14 mouse cellular contexts compared by ENCODE assay signal in genomic region chr16:90865652-90866051, GRCm38 (mm10). TPM values are rescaled to one million over a fixed set of nuclear protein-coding genes. Genes with fewer than 3 reads are reported as not detected.
DNase-seq lines count a peak whose midpoint lies in the region; ATAC-seq and TF ChIP-seq lines count a peak whose summit lies in the region.
"Had no signal": no experiment of that assay in that cellular context is flagged by ENCODE, and none has a peak within 500 bp of the region (broad histone marks: within the 10 kb centered on the region; RNA-seq: fewer than 3 reads in every experiment).

No protein-coding gene starts in this region.

- H3K27me3 ChIP-seq in forebrain, postnatal 0 days (ENCODE audit: insufficient read depth, low read length), result no peaks in the 10 kb centered on the region
- H3K27me3 ChIP-seq in forebrain, embryonic 11.5 days (ENCODE audit: control insufficient read depth, insufficient read depth, low read length), result no peaks in the 10 kb centered on the region
- H3K27me3 ChIP-seq in limb, embryonic 12.5 days, result no peaks in the 10 kb centered on the region
- peaks cover 7% of the 10 kb centered on the region; the same call in 1 of the 2 replicates for H3K27me3 ChIP-seq in limb, embryonic 10.5 days (ENCODE audit: low read depth, poor library complexity, severe bottlenecking)
- H3K27me3 ChIP-seq in hindbrain, postnatal 0 days (ENCODE audit: insufficient read depth, low read length), result no peaks in the 10 kb centered on the region
- H3K27me3 ChIP-seq: neural tube, embryonic 15.5 days had no signal

- WGBS in forebrain, postnatal 0 days, result 35% methylated on average over 9 of the region's 9 CpGs
- 74% methylated on average over 9 of the region's 9 CpGs for WGBS in forebrain, embryonic 11.5 days
- WGBS in limb, embryonic 12.5 days, result 49% methylated on average over 9 of the region's 9 CpGs
- 73% methylated on average over 9 of the region's 9 CpGs for WGBS in limb, embryonic 10.5 days
- WGBS in hindbrain, postnatal 0 days, result 35% methylated on average over 9 of the region's 9 CpGs

- H3K4me3 ChIP-seq in forebrain, postnatal 0 days (ENCODE audit: low read depth, low read length), result no peak overlapping the region
- no peak overlapping the region for H3K4me3 ChIP-seq in forebrain, embryonic 11.5 days (ENCODE audit: low read depth, low read length)
- H3K4me3 ChIP-seq in limb, embryonic 12.5 days (replicated peaks), result no peak overlapping the region
- H3K4me3 ChIP-seq in limb, embryonic 10.5 days, result no peak overlapping the region
- no peak overlapping the region for H3K4me3 ChIP-seq in hindbrain, postnatal 0 days (ENCODE audit: low read length)
- H3K4me3 ChIP-seq: neural tube, embryonic 15.5 days had no signal

- H3K4me2 ChIP-seq in forebrain, postnatal 0 days (ENCODE audit: low read depth), result no peak overlapping the region
- no peak overlapping the region for H3K4me2 ChIP-seq in forebrain, embryonic 11.5 days (ENCODE audit: low read depth, low read length, severe bottlenecking)
- H3K4me2 ChIP-seq in limb, embryonic 12.5 days, result no peak overlapping the region
- no peak overlapping the region for H3K4me2 ChIP-seq in hindbrain, postnatal 0 days (ENCODE audit: low read depth, low read length)
- H3K4me2 ChIP-seq: neural tube, embryonic 15.5 days had no signal

- H3K9me3 ChIP-seq in forebrain, postnatal 0 days (ENCODE audit: low read length), result no peaks in the 10 kb centered on the region
- H3K9me3 ChIP-seq in forebrain, embryonic 11.5 days (ENCODE audit: control insufficient read depth, low read length), result no peaks in the 10 kb centered on the region
- H3K9me3 ChIP-seq in limb, embryonic 12.5 days, result no peaks in the 10 kb centered on the region
- H3K9me3 ChIP-seq in limb, embryonic 10.5 days (replicated peaks), result no peaks in the 10 kb centered on the region
- H3K9me3 ChIP-seq in hindbrain, postnatal 0 days (ENCODE audit: low read length), result no peaks in the 10 kb centered on the region
- H3K9me3 ChIP-seq: neural tube, embryonic 15.5 days had no signal

- H3K4me1 ChIP-seq in forebrain, postnatal 0 days (ENCODE audit: insufficient read depth), result no peaks in the 10 kb centered on the region
- H3K4me1 ChIP-seq in forebrain, embryonic 11.5 days (replicated peaks; ENCODE audit: control insufficient read depth, insufficient read depth, low read length), result peaks cover 3% of the 10 kb centered on the region; the same call in 1 of the 2 replicates
- H3K4me1 ChIP-seq in limb, embryonic 12.5 days (replicated peaks), result peaks cover 41% of the 10 kb centered on the region
- peaks cover 37% of the 10 kb centered on the region for H3K4me1 ChIP-seq in limb, embryonic 10.5 days
- H3K4me1 ChIP-seq in hindbrain, postnatal 0 days (ENCODE audit: insufficient read depth, low read length), result no peaks in the 10 kb centered on the region; the same call in 1 of the 2 replicates

- no peak for TF ChIP-seq CTCF in forebrain, postnatal 0 days (IDR thresholded peaks at IDR 0.05; ENCODE audit: low read depth)
- TF ChIP-seq CTCF in hindbrain, postnatal 0 days (IDR thresholded peaks at IDR 0.05; ENCODE audit: low read depth), result no peak

- peak; percentile 74 for ATAC-seq in forebrain, postnatal 0 days
- no peak for ATAC-seq in forebrain, embryonic 11.5 days (replicated peaks; ENCODE audit: low FRiP score)
- no peak for ATAC-seq in limb, embryonic 12.5 days (ENCODE audit: insufficient number of reproducible peaks, insufficient read depth, low FRiP score, low TSS enrichment, low read depth)
- ATAC-seq in hindbrain, postnatal 0 days, result peak; percentile 72; the same call in 1 of the 2 replicates
- ATAC-seq: activated CD4-positive, CD25-positive, alpha-beta regulatory T cell, adult 4 months had no signal

- no peak overlapping the region for H3K9ac ChIP-seq in forebrain, postnatal 0 days
- no peak overlapping the region for H3K9ac ChIP-seq in forebrain, embryonic 11.5 days (ENCODE audit: low read length)
- H3K9ac ChIP-seq in limb, embryonic 12.5 days (replicated peaks), result no peak overlapping the region; the same call in 1 of the 2 replicates
- no peak overlapping the region for H3K9ac ChIP-seq in hindbrain, postnatal 0 days (replicated peaks; ENCODE audit: low read length)
- H3K9ac ChIP-seq: neural tube, embryonic 15.5 days had no signal

- H3K36me3 ChIP-seq in forebrain, postnatal 0 days (ENCODE audit: insufficient read depth), result no peaks in the 10 kb centered on the region
- H3K36me3 ChIP-seq in forebrain, embryonic 11.5 days (ENCODE audit: control insufficient read depth, insufficient read depth, low read length), result no peaks in the 10 kb centered on the region
- no peaks in the 10 kb centered on the region for H3K36me3 ChIP-seq in limb, embryonic 12.5 days
- H3K36me3 ChIP-seq in limb, embryonic 10.5 days, result no peaks in the 10 kb centered on the region
- H3K36me3 ChIP-seq in hindbrain, postnatal 0 days (ENCODE audit: insufficient read depth, low read length), result no peaks in the 10 kb centered on the region
- H3K36me3 ChIP-seq: neural tube, embryonic 15.5 days had no signal

- H3K27ac ChIP-seq in forebrain, postnatal 0 days (ENCODE audit: low read depth, low read length), result no peak overlapping the region
- no peak overlapping the region for H3K27ac ChIP-seq in forebrain, embryonic 11.5 days (ENCODE audit: low read depth, low read length)
- H3K27ac ChIP-seq in limb, embryonic 12.5 days, result peak overlapping the region; percentile 56
- no peak overlapping the region for H3K27ac ChIP-seq in limb, embryonic 10.5 days
- peak overlapping the region; percentile 62; the same call in 1 of the 2 replicates for H3K27ac ChIP-seq in hindbrain, postnatal 0 days
- H3K27ac ChIP-seq: neural tube, embryonic 15.5 days had no signal

- no peak for DNase-seq in forebrain, postnatal 0 days
- no peak for DNase-seq in forebrain, embryonic 11.5 days (ENCODE audit: low spot score)
- DNase-seq in limb, embryonic 10.5 days (ENCODE audit: low spot score), result no peak
- peak; percentile 28 for DNase-seq in NIH3T3 (ENCODE audit: low read depth)
- DNase-seq in hindbrain, postnatal 0 days (ENCODE audit: low spot score), result peak; percentile 18
- no peak for DNase-seq in cerebellum, adult 9-10 months
- DNase-seq in T-cell, adult 2 months (ENCODE audit: low spot score), result no peak
- DNase-seq: B cell, adult 2 months; cerebellum, adult 18-20 months; gastrocnemius, postnatal 36 days; thymus, adult 18-20 months had no signal

RNA-seq across cellular contexts. Expression of gene Eva1c, which starts 39.1 kb away (rescaled TPM):
- 4.0 TPM in 2 replicates for total RNA-seq in forebrain, postnatal 0 days (2014; rRNA removed)
- 3.4 TPM in 2 replicates for polyA plus RNA-seq in forebrain, postnatal 0 days (2015; fragmentation: Nextera tagmentation; extraction: Ambion mirVana)
- 1.6 and 1.9 TPM in 2 replicates for polyA plus RNA-seq in forebrain, embryonic 11.5 days (2014; fragmentation: Nextera tagmentation; extraction: Ambion mirVana)
- 2.0 and 2.2 TPM in 2 replicates for polyA plus RNA-seq in limb, embryonic 12.5 days (2016; fragmentation: Nextera tagmentation; extraction: Ambion mirVana)
- polyA plus RNA-seq in limb, embryonic 10.5 days (2016; fragmentation: Nextera tagmentation; extraction: Ambion mirVana), result 0.16 and 0.43 TPM in 2 replicates
- 2.3 and 9.4 TPM in 2 replicates for total RNA-seq in hindbrain, postnatal 0 days (2014; rRNA removed)
- 3.9 and 4.0 TPM in 2 replicates for polyA plus RNA-seq in hindbrain, postnatal 0 days (2015; fragmentation: Nextera tagmentation; extraction: Ambion mirVana)
- polyA plus RNA-seq: activated CD4-positive, CD25-positive, alpha-beta regulatory T cell, adult 4 months had no signal

RNA-seq across cellular contexts. Expression of gene Urb1, which starts 55.4 kb away (rescaled TPM):
- total RNA-seq in forebrain, postnatal 0 days (2014; rRNA removed), result 12.7 and 19.0 TPM in 2 replicates
- polyA plus RNA-seq in forebrain, postnatal 0 days (2015; fragmentation: Nextera tagmentation; extraction: Ambion mirVana), result 4.6 and 5.4 TPM in 2 replicates
- 14.3 and 15.6 TPM in 2 replicates for polyA plus RNA-seq in forebrain, embryonic 11.5 days (2014; fragmentation: Nextera tagmentation; extraction: Ambion mirVana)
- polyA plus RNA-seq in limb, embryonic 12.5 days (2016; fragmentation: Nextera tagmentation; extraction: Ambion mirVana), result 12.7 and 15.0 TPM in 2 replicates
- polyA plus RNA-seq in limb, embryonic 10.5 days (2016; fragmentation: Nextera tagmentation; extraction: Ambion mirVana), result 14.1 and 14.2 TPM in 2 replicates
- 14.5 and 17.6 TPM in 2 replicates for total RNA-seq in hindbrain, postnatal 0 days (2014; rRNA removed)
- 4.0 and 4.5 TPM in 2 replicates for polyA plus RNA-seq in hindbrain, postnatal 0 days (2015; fragmentation: Nextera tagmentation; extraction: Ambion mirVana)

Comparison
In these comparisons a context has a peak if more than half of its experiments do, and no peak if none do; other contexts are left out.
1. ATAC-seq: peak in forebrain, postnatal 0 days (single experiment) and hindbrain, postnatal 0 days (single experiment); none in forebrain, embryonic 11.5 days (single experiment) and limb, embryonic 12.5 days (single experiment).
2. H3K27ac ChIP-seq: peak in limb, embryonic 12.5 days (single experiment) and hindbrain, postnatal 0 days (single experiment); none in forebrain, postnatal 0 days (single experiment), forebrain, embryonic 11.5 days (single experiment) and limb, embryonic 10.5 days (single experiment).
3. DNase-seq: peak in NIH3T3 (single experiment) and hindbrain, postnatal 0 days (single experiment); none in forebrain, postnatal 0 days (single experiment), forebrain, embryonic 11.5 days (single experiment), limb, embryonic 10.5 days (single experiment), cerebellum, adult 9-10 months (single experiment) and T-cell, adult 2 months (single experiment).